Mouse (Mus musculus) thymus, adult 2 months (tissue): Measurements from ENCODE around the gene 6030408B16Rik. TPM values are rescaled to one million over a fixed set of nuclear protein-coding genes. Genes with fewer than 3 reads are reported as not detected.
"Not testable (repeated sequence)": the region's sequence is repeated elsewhere in the genome, so short reads cannot be mapped to it uniquely, and the experiment has no call there.

Experiments
- DNase-seq: peaks from one replicate; pipeline ENCODE4 v3.0.0; 2021
- H3K27ac ChIP-seq: fragments of 200-500 bp; 2 replicates; pipeline ENCODE4 v1.5.1; 2012; ENCODE audit warnings: low read length, control low read depth; ENCODE audit not compliant: control insufficient read depth, insufficient read depth
- H3K27me3 ChIP-seq: fragments of 200-500 bp; 2 replicates; pipeline ENCODE4 v1.6.1; 2012; ENCODE audit warnings: mild to moderate bottlenecking, low read length, moderate library complexity, mixed read lengths; ENCODE audit not compliant: control insufficient read depth, insufficient read depth
- H3K36me3 ChIP-seq: fragments of 200-500 bp; 2 replicates; pipeline ENCODE4 v1.6.1; 2012; ENCODE audit warnings: mild to moderate bottlenecking, low read length, moderate library complexity; ENCODE audit not compliant: control insufficient read depth, insufficient read depth
- H3K4me1 ChIP-seq: fragments of 200-500 bp; replicated peaks from 2 replicates; pipeline ENCODE4 v1.6.1; 2012; ENCODE audit warnings: low read length; ENCODE audit not compliant: control insufficient read depth, insufficient read depth
- H3K4me3 ChIP-seq: fragments of 200-500 bp; 2 replicates; pipeline ENCODE4 v1.5.1; 2012; ENCODE audit warnings: mild to moderate bottlenecking, low read length, control low read depth, moderate library complexity; ENCODE audit not compliant: control insufficient read depth, insufficient read depth
- CTCF ChIP-seq: fragments of 200-500 bp; IDR thresholded peaks from 2 replicates; pipeline ENCODE4 v1.5.1; 2012; ENCODE audit warnings: mild to moderate bottlenecking, control low read depth, low read length, moderate library complexity, borderline replicate concordance; ENCODE audit not compliant: control insufficient read depth, poor library complexity, insufficient read depth; ENCODE audit errors: extremely low read depth
- POLR2A ChIP-seq: fragments of 200-500 bp; IDR thresholded peaks from 2 replicates; pipeline ENCODE4 v1.6.1; 2012; ENCODE audit warnings: mild to moderate bottlenecking, low read length, control low read depth, moderate library complexity; ENCODE audit not compliant: control insufficient read depth, poor library complexity, insufficient read depth; ENCODE audit errors: extremely low read depth
- WGBS: fragments of 180-500 bp; shearing (Covaris S2); methylation state at CpG from one replicate; pipeline ENCODE4 v1.1.7; 2018; 5-methylcytosine and 5-hydroxymethylcytosine counted together
- polyA plus RNA-seq: library from polyadenylated mRNA; depleted of rRNA; stranded (reverse); fragments of >200 nt; gene quantifications from 2 replicates; pipeline ENCODE4 v1.2.3, GENCODE M21; 2012

6030408B16Rik gene
- polyA plus RNA-seq, 1 experiment: 0.88 TPM

DNA sequence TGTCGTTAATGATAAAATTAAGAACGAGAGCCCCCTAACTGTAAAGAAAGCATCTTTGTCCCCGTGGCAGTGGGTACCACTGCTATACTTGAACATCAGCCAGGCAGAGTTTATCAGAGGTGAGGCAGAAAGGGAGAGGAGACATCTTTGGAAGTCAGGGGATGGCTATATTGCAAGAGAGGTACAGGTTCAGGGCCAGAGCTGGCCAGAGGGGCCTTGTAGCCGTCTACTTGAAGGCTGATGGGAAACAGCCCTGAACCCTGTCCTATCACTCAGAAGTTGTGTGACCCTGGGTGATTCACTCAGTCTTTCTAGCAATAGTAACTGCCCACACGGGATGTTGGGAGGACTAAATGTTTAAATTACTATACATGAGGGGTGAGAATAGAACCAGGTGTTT lies 28.1 kb downstream of the 6030408B16Rik start:
- TF ChIP-seq POLR2A: no peak
- TF ChIP-seq CTCF: no peak

DNA sequence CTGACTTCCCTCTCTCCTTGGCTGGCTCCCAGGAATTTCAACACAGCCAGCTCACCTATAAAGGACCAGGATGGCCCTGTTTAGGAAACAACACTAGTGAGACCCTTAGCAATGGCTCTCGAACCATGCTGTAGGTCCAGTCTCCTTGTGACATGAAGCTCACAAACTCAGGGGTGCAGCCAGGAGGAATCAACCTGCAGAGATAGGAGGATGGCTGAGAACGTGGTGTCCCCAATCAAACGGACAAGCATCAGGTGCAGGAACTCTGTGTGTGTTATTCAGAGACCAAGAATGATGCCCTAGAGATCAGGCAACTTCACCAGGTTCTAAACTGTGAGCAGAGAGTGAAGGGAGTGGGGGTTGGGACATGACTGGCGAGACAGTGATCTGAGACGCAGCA lies 29.1 kb downstream of the 6030408B16Rik start:
- Histone ChIP-seq H3K36me3 (no peaks in the 10 kb centered on the region), H3K27ac (no peak overlapping the region), H3K27me3 (no peaks in the 10 kb centered on the region), H3K4me3 (no peak overlapping the region), H3K4me1 (no peaks in the 10 kb centered on the region; the same call in 1 of the 2 replicates)
- TF ChIP-seq CTCF: no peak
- no peak for TF ChIP-seq POLR2A
- DNase-seq: no peak
- WGBS: 78% methylated on average over 5 of the region's 5 CpGs

More for the DNA sequence above, 28.1 kb downstream of the 6030408B16Rik start:
- H3K27ac ChIP-seq: no peak overlapping the region
- H3K4me1 ChIP-seq: peaks cover 5% of the 10 kb centered on the region
- no peak overlapping the region for H3K4me3 ChIP-seq
- 14% methylated on average over 5 of the region's 5 CpGs for WGBS
- H3K27me3 ChIP-seq: no peaks in the 10 kb centered on the region
- no peaks in the 10 kb centered on the region for H3K36me3 ChIP-seq
- DNase-seq: no peak

DNA sequence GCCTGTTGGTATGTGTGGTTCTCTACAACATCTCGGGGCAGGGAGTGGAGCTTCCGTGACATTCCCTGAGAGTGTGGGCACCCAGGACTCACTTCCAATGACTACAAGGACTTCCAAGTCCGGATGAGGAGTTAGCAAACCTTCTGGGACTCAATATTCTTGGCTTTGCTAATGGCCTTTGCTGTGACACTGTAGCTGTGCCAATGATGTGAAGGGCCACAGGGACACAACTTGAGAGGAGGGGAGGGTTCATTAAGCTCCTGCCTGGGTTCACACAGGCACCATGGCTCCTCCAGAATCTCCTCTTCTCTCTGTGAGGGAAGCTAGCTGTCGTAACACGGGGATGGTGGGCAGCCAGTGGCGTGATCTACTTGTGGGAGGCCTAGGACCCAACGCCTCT lies 29.6 kb downstream of the 6030408B16Rik start:
- no peak for DNase-seq
- TF ChIP-seq POLR2A: no peak
- no peak for TF ChIP-seq CTCF
- 80% methylated on average over 7 of the region's 7 CpGs for whole genome bisulfite sequencing
- Histone ChIP-seq H3K36me3 (no peaks in the 10 kb centered on the region), H3K27me3 (no peaks in the 10 kb centered on the region), H3K4me3 (no peak overlapping the region), H3K27ac (no peak overlapping the region), H3K4me1 (no peaks in the 10 kb centered on the region; the same call in 1 of the 2 replicates)

DNA sequence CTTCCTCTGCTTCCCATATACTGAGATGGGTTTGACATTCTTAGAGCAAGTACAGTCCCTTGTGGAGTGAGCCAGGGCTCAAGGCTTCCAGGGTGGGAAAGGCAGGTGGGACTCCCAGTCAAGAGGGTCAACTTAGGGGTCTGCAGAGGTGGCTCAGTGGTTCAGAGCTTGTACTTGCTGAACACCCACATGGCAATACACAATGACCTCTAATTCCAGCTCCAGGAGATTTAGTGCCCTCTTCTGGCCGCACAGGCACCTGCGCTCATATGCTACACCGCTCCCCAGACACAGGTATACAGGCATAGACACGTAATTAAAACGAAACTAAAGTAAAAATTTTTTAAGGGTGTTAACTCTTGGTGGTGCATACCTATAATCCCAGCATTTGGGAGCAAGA lies 30.5 kb downstream of the 6030408B16Rik start:
- Histone ChIP-seq H3K36me3 (no peaks in the 10 kb centered on the region), H3K27me3 (no peaks in the 10 kb centered on the region), H3K4me1 (no peaks in the 10 kb centered on the region; the same call in 1 of the 2 replicates), H3K4me3 (no peak overlapping the region), H3K27ac (no peak overlapping the region)
- TF ChIP-seq CTCF: no peak
- TF ChIP-seq POLR2A: no peak
- no peak for DNase-seq
- WGBS: 95% methylated on average over 5 of the region's 5 CpGs

DNA sequence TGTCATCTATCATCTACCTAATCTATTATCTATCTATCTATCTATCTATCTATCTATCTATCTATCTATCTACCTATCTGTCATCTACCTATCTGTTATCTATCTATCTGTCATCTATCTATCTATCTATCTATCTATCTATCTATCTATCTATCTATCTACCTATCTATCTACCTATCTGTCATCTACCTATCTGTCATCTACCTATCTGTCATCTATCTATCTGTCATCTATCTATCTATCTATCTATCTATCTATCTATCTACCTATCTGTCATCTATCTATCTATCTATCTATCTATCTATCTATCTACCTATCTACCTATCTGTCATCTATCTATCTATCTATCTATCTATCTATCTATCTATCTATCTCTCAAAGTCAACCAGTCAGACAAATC lies 31.4 kb downstream of the 6030408B16Rik start:
- not testable (repeated sequence) for DNase-seq, H3K27ac ChIP-seq, H3K4me1 ChIP-seq, H3K27me3 ChIP-seq, H3K36me3 ChIP-seq, H3K4me3 ChIP-seq

DNA sequence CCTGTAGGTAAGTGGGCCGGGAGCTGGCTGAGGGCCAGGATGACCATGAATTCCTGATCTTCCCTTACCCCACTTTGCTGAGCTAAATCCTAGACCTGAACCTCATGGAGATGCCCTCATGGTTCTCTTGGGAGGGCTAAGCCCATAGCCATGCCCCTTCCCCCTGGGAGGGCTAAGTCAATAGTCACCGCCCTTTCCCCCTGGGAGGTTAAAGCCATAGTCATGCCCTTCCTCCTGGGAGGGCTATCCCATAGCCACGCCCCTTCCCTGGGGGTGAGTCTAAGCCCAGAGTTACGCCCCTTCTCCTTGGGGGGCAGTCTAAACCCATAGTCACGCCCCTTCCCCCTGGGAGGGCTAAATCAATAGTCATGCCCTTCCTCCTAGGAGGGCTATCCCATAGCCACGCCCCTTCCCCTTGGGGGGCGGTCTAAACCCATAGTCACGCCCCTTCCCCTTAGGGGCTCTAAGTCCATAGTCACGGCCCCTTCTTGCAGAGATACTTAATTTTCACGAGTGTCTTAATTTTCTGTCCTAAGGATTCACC lies 33.1 kb downstream of the 6030408B16Rik start:
- no peak overlapping the region for H3K4me3 ChIP-seq
- no peaks in the 10 kb centered on the region for H3K36me3 ChIP-seq
- 58% methylated on average over 10 of the region's 10 CpGs for WGBS
- no peak overlapping the region for H3K27ac ChIP-seq
- H3K4me1 ChIP-seq: no peaks in the 10 kb centered on the region
- H3K27me3 ChIP-seq: no peaks in the 10 kb centered on the region
- DNase-seq: no peak
- TF ChIP-seq POLR2A: no peak
- TF ChIP-seq CTCF: no peak

DNA sequence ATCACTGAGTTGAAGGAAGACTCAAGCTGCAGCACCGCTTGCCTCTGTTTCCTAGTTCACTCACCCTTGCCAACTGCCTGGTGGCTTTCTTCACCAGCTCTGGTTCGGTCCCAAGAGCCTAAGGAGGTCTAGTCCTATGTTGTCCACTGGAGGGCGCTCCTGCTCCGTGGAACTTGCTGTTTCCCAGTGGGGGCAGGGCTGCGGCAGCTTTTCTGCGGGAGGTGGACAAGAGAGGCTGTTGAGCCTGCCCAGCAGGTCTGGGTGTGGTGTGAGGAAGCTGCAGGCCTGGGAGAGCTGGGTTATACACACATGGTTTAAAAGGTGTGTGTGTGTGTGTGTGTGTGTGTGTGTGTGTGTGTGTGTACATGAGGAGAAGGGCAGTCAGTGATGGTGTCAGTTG lies 34.3 kb downstream of the 6030408B16Rik start:
- H3K4me3 ChIP-seq: no peak overlapping the region
- peak; percentile 69; the same call in 1 of the 2 replicates for TF ChIP-seq CTCF
- no peak for TF ChIP-seq POLR2A
- H3K27ac ChIP-seq: no peak overlapping the region
- H3K27me3 ChIP-seq: no peaks in the 10 kb centered on the region
- no peaks in the 10 kb centered on the region for H3K36me3 ChIP-seq
- DNase-seq: peak; percentile 45
- H3K4me1 ChIP-seq: no peaks in the 10 kb centered on the region
- 6% methylated on average over 6 of the region's 6 CpGs for WGBS
